Mouse (Mus musculus) heart, adult 2 months (tissue): ENCODE results near the gene Pigg.
"Not testable (repeated sequence)": the region's sequence is repeated elsewhere in the genome, so short reads cannot be mapped to it uniquely, and the experiment has no call there.

Source experiments
- CTCF ChIP-seq: fragments of 200-600 bp; IDR thresholded peaks from 2 replicates; pipeline ENCODE4 v1.8.1; 2022; ENCODE audit warnings: antibody characterized with exemption, mild to moderate bottlenecking, moderate library complexity
- POLR2A ChIP-seq: fragments of 200-500 bp; IDR thresholded peaks from 2 replicates; pipeline ENCODE4 v1.6.1; 2011; ENCODE audit warnings: mild to moderate bottlenecking, low read depth, low read length, control low read depth; ENCODE audit not compliant: insufficient read depth

GRCm38 (mm10) chr5:108271345-108271744, 41.1 kb upstream of the Pigg start:
- not testable (repeated sequence) for TF ChIP-seq CTCF, POLR2A
